Mouse (Mus musculus) lung, postnatal 0 days (tissue): ENCODE data around the gene Ckap5. TPM values are rescaled to one million over a fixed set of nuclear protein-coding genes. Genes with fewer than 3 reads are reported as not detected.

ENCODE experiments used
- ATAC-seq: fragments of 200-750 bp; cut with Nextera tagmentation; 2 replicates; pipeline ENCODE4 v1.8.0; 2017; ENCODE audit warnings: moderate library complexity
- DNase-seq: peaks from one replicate; pipeline ENCODE4 v3.0.0-alpha.2; 2016; ENCODE audit warnings: low spot score
- H3K27ac ChIP-seq: fragments of 300-500 bp; sonication (generic); 2 replicates; pipeline ENCODE4 v1.5.1; 2014; ENCODE audit warnings: antibody characterized with exemption, mild to moderate bottlenecking, low read length, mixed read lengths
- H3K27me3 ChIP-seq: fragments of 300-500 bp; sonication (generic); replicated peaks from 2 replicates; pipeline ENCODE4 v1.6.1; 2014; ENCODE audit warnings: low read length, mixed read lengths; ENCODE audit not compliant: insufficient read depth
- H3K36me3 ChIP-seq: fragments of 300-500 bp; sonication (generic); 2 replicates; pipeline ENCODE4 v1.6.1; 2014; ENCODE audit warnings: low read length, mixed read lengths; ENCODE audit not compliant: insufficient read depth
- H3K4me1 ChIP-seq: fragments of 300-500 bp; sonication (generic); 2 replicates; pipeline ENCODE4 v1.6.1; 2014; ENCODE audit warnings: antibody characterized with exemption, low read depth, low read length, mixed read lengths; ENCODE audit not compliant: insufficient read depth
- H3K4me2 ChIP-seq: fragments of 300-500 bp; sonication (generic); replicated peaks from 2 replicates; pipeline ENCODE4 v1.6.1; 2014; ENCODE audit warnings: low read depth, mild to moderate bottlenecking, low read length, moderate library complexity, mixed read lengths
- H3K4me3 ChIP-seq: fragments of 300-500 bp; sonication (generic); 2 replicates; pipeline ENCODE4 v1.5.1; 2014; ENCODE audit warnings: low read depth, low read length
- H3K9ac ChIP-seq: fragments of 300-500 bp; sonication (generic); replicated peaks from 2 replicates; pipeline ENCODE4 v1.6.1; 2014; ENCODE audit warnings: low read depth, mild to moderate bottlenecking
- H3K9me3 ChIP-seq: fragments of 300-500 bp; sonication (generic); 2 replicates; pipeline ENCODE4 v1.6.1; 2016; ENCODE audit warnings: low read length, mixed read lengths
- CTCF ChIP-seq: IDR thresholded peaks from 2 replicates; pipeline ENCODE4 v1.5.1; 2016; ENCODE audit warnings: antibody characterized with exemption, mild to moderate bottlenecking
- EP300 ChIP-seq: IDR thresholded peaks from 2 replicates; pipeline ENCODE4 v1.6.1; 2016; ENCODE audit warnings: antibody characterized with exemption, mild to moderate bottlenecking, control low read depth
- WGBS: fragments of 180-500 bp; shearing (Covaris S2); extraction: QIAGEN DNeasy Blood & Tissue Kit; methylation state at CpG from one replicate; pipeline ENCODE4 v1.1.7; 2014; 5-methylcytosine and 5-hydroxymethylcytosine counted together
- polyA plus RNA-seq: library from polyadenylated mRNA; unstranded; fragments of >200 nt; fragmentation: Nextera tagmentation; extraction: Ambion mirVana; gene quantifications from 2 replicates; pipeline ENCODE4 v1.2.1, GENCODE M21; 2015

Ckap5 gene
- polyA plus RNA-seq, 1 experiment from 2014 or later: 25.9 TPM

GRCm38 (mm10) chr2:91655827-91656226 lies 129.3 kb downstream of the Ckap5 start:
- Histone ChIP-seq H3K4me2 (peak overlapping the region; percentile 27; the same call in 1 of the 2 replicates), H3K9me3 (no peaks in the 10 kb centered on the region), H3K27ac (peak overlapping the region; percentile 86), H3K36me3 (peaks cover 53% of the 10 kb centered on the region), H3K27me3 (no peaks in the 10 kb centered on the region), H3K4me3 (no peak overlapping the region), H3K4me1 (peaks cover 18% of the 10 kb centered on the region; the same call in 1 of the 2 replicates), H3K9ac (0 out of 2 replicates have a peak overlapping the region, but pooled peaks have one; percentile 19)
- ATAC-seq (peak; percentile 76), DNase-seq (peak; percentile 84)
- no peak for TF ChIP-seq CTCF
- TF ChIP-seq EP300: peak; percentile 41; the same call in 1 of the 2 replicates
- 35% methylated on average over 6 of the region's 6 CpGs for WGBS

GRCm38 (mm10) chr2:91656774-91657173 lies 130.2 kb downstream of the Ckap5 start:
- H3K36me3 ChIP-seq: peaks cover 63% of the 10 kb centered on the region
- H3K27ac ChIP-seq: peak overlapping the region; percentile 86
- H3K9me3 ChIP-seq: no peaks in the 10 kb centered on the region
- H3K4me2 ChIP-seq: no peak overlapping the region
- no peak overlapping the region for H3K9ac ChIP-seq
- TF ChIP-seq EP300: peak; percentile 58; the same call in 1 of the 2 replicates
- peak; percentile 74 for TF ChIP-seq CTCF
- DNase-seq: peak; percentile 85
- peaks cover 16% of the 10 kb centered on the region; the same call in 1 of the 2 replicates for H3K4me1 ChIP-seq
- no peaks in the 10 kb centered on the region for H3K27me3 ChIP-seq
- WGBS: 46% methylated on average over 8 of the region's 8 CpGs
- peak; percentile 84 for ATAC-seq
- H3K4me3 ChIP-seq: no peak overlapping the region

- no peak for DNase-seq
- Histone ChIP-seq H3K4me1 (peaks cover 12% of the 10 kb centered on the region; the same call in 1 of the 2 replicates), H3K27me3 (no peaks in the 10 kb centered on the region), H3K9me3 (no peaks in the 10 kb centered on the region), H3K9ac (no peak overlapping the region), H3K4me3 (no peak overlapping the region), H3K4me2 (no peak overlapping the region), H3K36me3 (peaks cover 77% of the 10 kb centered on the region), H3K27ac (no peak overlapping the region)
- TF ChIP-seq CTCF (no peak), EP300 (no peak)
- 95% methylated on average over 8 of the region's 8 CpGs for WGBS
- ATAC-seq: no peak
These were observed 133.1 kb downstream of the Ckap5 start for GRCm38 (mm10) chr2:91659657-91660056.

GRCm38 (mm10) chr2:91660981-91661380 lies 134.4 kb downstream of the Ckap5 start:
- 87% methylated on average over 6 of the region's 6 CpGs for WGBS
- no peaks in the 10 kb centered on the region for H3K9me3 ChIP-seq
- DNase-seq (no peak), ATAC-seq (no peak)
- peaks cover 64% of the 10 kb centered on the region for H3K36me3 ChIP-seq
- H3K27ac ChIP-seq: no peak overlapping the region
- H3K9ac ChIP-seq: no peak overlapping the region
- H3K4me2 ChIP-seq: no peak overlapping the region
- 0 out of 2 replicates have a peak, but pooled peaks cover 3% of the 10 kb centered on the region for H3K4me1 ChIP-seq
- TF ChIP-seq EP300: no peak
- TF ChIP-seq CTCF: no peak
- no peaks in the 10 kb centered on the region for H3K27me3 ChIP-seq
- no peak overlapping the region for H3K4me3 ChIP-seq

- peaks cover 61% of the 10 kb centered on the region for H3K36me3 ChIP-seq
- TF ChIP-seq EP300 (no peak), CTCF (no peak)
- H3K9ac ChIP-seq: no peak overlapping the region
- no peak overlapping the region for H3K4me2 ChIP-seq
- H3K27me3 ChIP-seq: no peaks in the 10 kb centered on the region
- DNase-seq (no peak), ATAC-seq (no peak)
- H3K4me3 ChIP-seq: no peak overlapping the region
- no peak overlapping the region for H3K27ac ChIP-seq
- no peaks in the 10 kb centered on the region for H3K9me3 ChIP-seq
- no peaks in the 10 kb centered on the region for H3K4me1 ChIP-seq
These were observed 138.2 kb downstream of the Ckap5 start for GRCm38 (mm10) chr2:91664780-91665179.

GRCm38 (mm10) chr2:91666386-91666910 lies 139.9 kb downstream of the Ckap5 start:
- 89% methylated on average over 6 of the region's 6 CpGs for WGBS
- no peak for ATAC-seq
- no peak overlapping the region for H3K9ac ChIP-seq

More at GRCm38 (mm10) chr2:91666386-91666910, 139.9 kb downstream of the Ckap5 start:
- TF ChIP-seq CTCF: no peak
- no peak for TF ChIP-seq EP300
- H3K4me1 ChIP-seq: no peaks in the 10 kb centered on the region
- H3K9me3 ChIP-seq: no peaks in the 10 kb centered on the region
- H3K36me3 ChIP-seq: peaks cover 58% of the 10 kb centered on the region
- no peaks in the 10 kb centered on the region for H3K27me3 ChIP-seq
- no peak overlapping the region for H3K27ac ChIP-seq
- H3K4me2 ChIP-seq: no peak overlapping the region
- DNase-seq: no peak
- H3K4me3 ChIP-seq: no peak overlapping the region
